Mouse (Mus musculus): ENCODE measurements around the gene Tpm1. TPM values are rescaled to one million over a fixed set of nuclear protein-coding genes. Genes with fewer than 3 reads are reported as not detected.

Tpm1 gene
- polyA plus RNA-seq, 1 experiment from 2014 or later = 395 TPM

DNA sequence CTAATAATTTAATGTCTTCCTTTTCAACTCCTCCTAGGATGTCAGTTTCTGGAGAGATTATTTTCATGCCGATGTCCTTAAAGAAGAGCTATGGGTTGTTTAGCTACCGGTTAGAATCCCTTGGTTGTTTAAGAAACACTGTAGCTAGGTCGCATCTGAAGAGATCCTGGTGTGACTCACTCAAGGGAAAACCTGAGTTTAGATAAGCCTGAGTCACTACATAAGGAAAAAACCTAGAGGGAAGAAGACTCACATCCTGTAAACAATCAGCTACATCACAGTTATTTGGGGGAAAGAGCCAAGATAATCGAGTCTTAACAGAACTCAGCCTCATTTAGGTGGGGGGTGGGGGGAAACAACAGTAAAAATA lies 3.9 kb downstream of the Tpm1 start:
- Histone ChIP-seq H3K27ac (replicated peaks; ENCODE audit: low read depth, low read length) (no peak overlapping the region), H3K9ac (ENCODE audit: low read length) (no peak overlapping the region), H3K9me3 (ENCODE audit: control insufficient read depth, low read length) (no peaks in the 10 kb centered on the region), H3K4me2 (ENCODE audit: low read depth, severe bottlenecking) (no peak overlapping the region), H3K4me1 (ENCODE audit: control insufficient read depth, insufficient read depth, low read length) (peaks cover 40% of the 10 kb centered on the region), H3K27me3 (ENCODE audit: control insufficient read depth, insufficient read depth, low read length) (peaks cover 23% of the 10 kb centered on the region), H3K36me3 (ENCODE audit: control insufficient read depth, insufficient read depth, low read length) (no peaks in the 10 kb centered on the region), H3K4me3 (ENCODE audit: low read depth, low read length) (no peak overlapping the region)
- WGBS = 44% methylated on average over 4 of the region's 4 CpGs
- DNase-seq (ENCODE audit: low spot score) (no peak), ATAC-seq (ENCODE audit: insufficient number of reproducible peaks, low FRiP score, low TSS enrichment, low read depth) (no peak)

DNA sequence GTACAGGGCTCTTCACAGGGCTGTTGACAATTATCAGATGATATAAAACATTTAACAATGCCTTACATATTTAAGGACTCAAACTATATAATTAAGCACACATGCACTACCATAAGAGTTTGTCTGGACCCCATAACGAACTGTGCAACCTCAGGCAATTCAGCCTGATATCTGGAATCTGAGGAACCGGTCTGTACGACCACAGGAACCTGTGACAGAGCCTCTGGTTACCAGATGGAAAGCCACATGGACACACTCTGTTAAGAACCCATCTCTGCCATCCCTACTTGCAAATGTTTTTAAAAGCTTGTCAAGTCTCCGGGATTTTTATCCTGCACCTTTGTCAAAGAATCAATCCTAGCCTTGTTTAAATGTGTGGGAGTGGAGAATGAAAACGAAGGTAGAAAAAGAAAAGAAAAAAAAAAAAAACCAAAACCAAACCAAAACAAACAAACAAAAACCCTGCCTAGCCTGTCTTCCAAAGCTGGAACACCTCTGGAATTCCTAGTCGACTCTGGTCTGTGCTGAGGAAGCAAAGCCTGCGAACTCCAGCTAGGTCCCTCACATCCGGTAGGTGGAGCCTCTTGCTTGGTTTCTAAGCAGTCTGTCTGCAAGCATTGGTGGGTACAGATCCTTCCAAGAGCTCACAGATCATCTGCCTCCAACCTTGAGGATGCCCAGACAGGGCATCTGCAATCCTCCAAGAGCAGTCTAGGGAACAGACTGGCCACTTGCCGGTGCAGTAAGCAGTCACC lies 4.5 kb downstream of the Tpm1 start:
- H3K9ac ChIP-seq (ENCODE audit: low read length) = no peak overlapping the region
- no peak overlapping the region for H3K4me2 ChIP-seq (ENCODE audit: low read depth, severe bottlenecking)

DNA sequence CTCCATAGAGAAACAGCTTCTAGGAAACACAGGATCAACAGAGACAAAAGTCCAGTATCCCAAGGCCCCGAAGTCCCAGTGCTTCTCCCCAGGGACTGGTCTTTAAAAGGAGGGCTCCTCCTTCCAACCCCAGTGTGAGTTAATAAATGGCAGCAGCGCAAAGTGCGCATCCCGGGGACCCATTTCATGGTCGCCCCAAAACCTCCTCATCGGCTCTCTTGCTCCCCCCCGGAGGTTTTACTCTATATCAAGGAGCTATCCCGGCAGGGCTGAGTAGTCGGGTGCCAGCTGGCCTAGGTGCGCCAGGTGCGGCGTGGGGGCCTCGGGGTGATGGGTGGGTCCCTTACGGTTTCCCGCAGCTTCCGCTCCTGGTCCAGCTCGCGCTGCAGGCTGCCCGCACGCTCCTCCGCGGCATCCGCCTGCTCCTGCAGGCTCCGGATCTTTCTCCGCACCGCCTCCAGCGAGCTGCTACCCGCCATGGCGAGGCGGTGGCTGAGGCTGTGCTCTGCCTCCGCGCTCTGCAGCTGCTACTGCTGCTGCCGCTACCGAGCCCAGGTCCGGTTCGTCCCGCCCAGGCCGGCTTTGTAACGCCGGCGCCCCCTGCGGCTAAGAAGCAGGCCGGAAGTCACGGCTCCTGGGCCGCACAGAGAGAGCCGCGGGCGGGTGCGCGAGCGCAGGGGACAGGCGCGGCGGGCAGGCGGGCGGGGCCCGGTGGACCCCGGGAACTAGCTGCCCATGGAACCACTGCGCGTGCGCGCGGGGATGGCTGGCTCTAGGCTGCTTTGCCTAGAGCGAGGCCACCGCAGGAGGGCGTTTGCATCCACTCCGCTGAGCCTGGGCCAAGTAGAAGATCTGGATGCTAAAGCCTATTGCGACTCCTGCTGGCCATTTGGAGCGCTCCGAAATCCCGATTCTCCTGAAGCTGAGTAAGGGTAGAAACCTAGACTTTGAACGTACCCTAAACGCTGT lies 5.7 kb downstream of the Tpm1 start:
- ATAC-seq (ENCODE audit: insufficient number of reproducible peaks, low FRiP score, low TSS enrichment, low read depth) = peak; percentile 91
- Histone ChIP-seq H3K4me3 (ENCODE audit: low read depth, low read length) (peak overlapping the region; percentile 81), H3K27me3 (ENCODE audit: control insufficient read depth, insufficient read depth, low read length) (peaks cover 13% of the 10 kb centered on the region), H3K27ac (replicated peaks; ENCODE audit: low read depth, low read length) (peak overlapping the region; percentile 73), H3K4me2 (ENCODE audit: low read depth, severe bottlenecking) (peak overlapping the region; percentile 58), H3K36me3 (ENCODE audit: control insufficient read depth, insufficient read depth, low read length) (no peaks in the 10 kb centered on the region), H3K9me3 (ENCODE audit: control insufficient read depth, low read length) (no peaks in the 10 kb centered on the region), H3K9ac (ENCODE audit: low read length) (peak overlapping the region; percentile 93), H3K4me1 (ENCODE audit: control insufficient read depth, insufficient read depth, low read length) (peaks cover 38% of the 10 kb centered on the region)
- WGBS = under 1% methylated on average over 72 of the region's 73 CpGs
- DNase-seq (ENCODE audit: low spot score) = peak; percentile 100

More for the DNA sequence above, 4.5 kb downstream of the Tpm1 start:
- 24% methylated on average over 9 of the region's 9 CpGs for WGBS
- peak; percentile 73 for DNase-seq (ENCODE audit: low spot score)
- no peak for ATAC-seq (ENCODE audit: insufficient number of reproducible peaks, low FRiP score, low TSS enrichment, low read depth)
- no peak overlapping the region for H3K27ac ChIP-seq (replicated peaks; ENCODE audit: low read depth, low read length)
- peaks cover 19% of the 10 kb centered on the region for H3K27me3 ChIP-seq (ENCODE audit: control insufficient read depth, insufficient read depth, low read length)
- H3K4me3 ChIP-seq (ENCODE audit: low read depth, low read length) = no peak overlapping the region
- H3K4me1 ChIP-seq (ENCODE audit: control insufficient read depth, insufficient read depth, low read length) = peaks cover 45% of the 10 kb centered on the region
- H3K36me3 ChIP-seq (ENCODE audit: control insufficient read depth, insufficient read depth, low read length) = no peaks in the 10 kb centered on the region
- H3K9me3 ChIP-seq (ENCODE audit: control insufficient read depth, low read length) = no peaks in the 10 kb centered on the region

DNA sequence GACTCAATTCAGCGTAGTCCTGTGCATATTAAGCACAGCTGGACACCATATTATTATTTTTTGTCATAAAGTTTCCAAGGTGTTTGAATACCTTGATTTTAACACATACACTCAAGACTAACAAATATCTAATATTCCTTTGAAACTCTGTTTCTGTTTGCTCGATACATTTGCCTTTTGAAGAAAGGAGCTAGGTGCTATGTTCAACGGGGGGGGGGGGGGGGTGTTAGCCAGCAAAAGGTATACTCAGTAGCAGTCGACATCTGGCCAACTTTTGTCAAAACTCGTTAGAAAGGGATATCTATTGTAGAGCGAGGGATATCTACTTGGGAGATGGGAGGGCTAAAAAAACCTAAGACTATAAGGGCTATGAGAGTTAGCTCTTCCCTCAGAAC lies 6.4 kb downstream of the Tpm1 start:
- H3K4me1 ChIP-seq (ENCODE audit: control insufficient read depth, insufficient read depth, low read length) = peaks cover 34% of the 10 kb centered on the region
- peak overlapping the region; percentile 93 for H3K9ac ChIP-seq (ENCODE audit: low read length)
- no peaks in the 10 kb centered on the region for H3K36me3 ChIP-seq (ENCODE audit: control insufficient read depth, insufficient read depth, low read length)
- no peaks in the 10 kb centered on the region for H3K9me3 ChIP-seq (ENCODE audit: control insufficient read depth, low read length)
- peaks cover 10% of the 10 kb centered on the region for H3K27me3 ChIP-seq (ENCODE audit: control insufficient read depth, insufficient read depth, low read length)
- H3K4me3 ChIP-seq (ENCODE audit: low read depth, low read length) = peak overlapping the region; percentile 81
- WGBS = 20% methylated on average over 6 of the region's 6 CpGs
- no peak overlapping the region; the same call in 1 of the 2 replicates for H3K27ac ChIP-seq (replicated peaks; ENCODE audit: low read depth, low read length)
- H3K4me2 ChIP-seq (ENCODE audit: low read depth, severe bottlenecking) = peak overlapping the region; percentile 58
- ATAC-seq (ENCODE audit: insufficient number of reproducible peaks, low FRiP score, low TSS enrichment, low read depth) (no peak), DNase-seq (ENCODE audit: low spot score) (no peak)

DNA sequence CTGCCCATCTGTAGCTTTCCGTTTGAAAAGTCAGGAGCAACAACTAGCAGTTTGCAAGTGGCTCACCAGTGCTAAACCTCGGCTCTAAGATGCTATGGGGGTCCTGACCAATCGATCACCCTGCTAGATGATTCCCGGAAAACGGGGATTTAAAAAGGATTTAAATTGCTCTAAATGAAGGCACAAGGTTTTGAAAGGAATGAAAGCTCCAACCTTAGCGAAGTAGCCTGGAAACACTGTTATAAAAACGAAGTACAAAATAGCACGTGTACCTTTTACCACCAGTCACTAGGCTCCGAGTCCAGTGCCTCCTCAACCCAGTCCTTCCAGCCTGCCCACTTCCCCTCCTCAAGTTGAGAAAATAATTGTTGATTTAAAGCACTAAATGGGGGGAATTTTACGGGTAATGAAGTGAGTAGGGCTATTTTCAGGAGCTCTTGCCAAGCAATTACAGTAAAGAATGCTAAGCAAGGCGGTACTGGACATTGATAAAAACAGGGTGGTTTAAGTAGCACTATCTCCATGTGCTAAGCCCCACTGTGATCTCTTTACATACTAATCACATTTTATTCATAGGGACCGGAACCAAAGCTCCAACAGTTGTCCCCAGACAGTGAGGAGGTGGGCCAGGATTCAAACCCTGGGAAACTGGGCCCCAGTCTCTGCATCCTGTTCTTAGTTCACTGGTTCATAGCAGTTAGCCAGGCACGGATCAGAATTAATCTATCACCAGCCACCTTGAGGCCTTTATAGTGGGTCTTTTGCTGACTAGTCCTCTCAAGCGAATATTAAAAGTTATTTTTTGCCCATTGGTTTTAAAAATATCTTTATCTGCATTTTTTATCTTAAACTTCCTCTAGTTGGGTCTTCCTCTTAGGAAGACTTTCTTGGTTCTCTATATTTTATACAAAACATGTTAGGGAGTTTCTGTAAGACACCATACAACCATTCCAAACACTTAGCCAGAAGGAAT lies 7.1 kb downstream of the Tpm1 start:
- H3K27me3 ChIP-seq (ENCODE audit: control insufficient read depth, insufficient read depth, low read length) = peaks cover 5% of the 10 kb centered on the region
- H3K4me3 ChIP-seq (ENCODE audit: low read depth, low read length) = peak overlapping the region; percentile 81
- 42% methylated on average over 14 of the region's 14 CpGs for WGBS
- H3K27ac ChIP-seq (replicated peaks; ENCODE audit: low read depth, low read length) = no peak overlapping the region
- ATAC-seq (ENCODE audit: insufficient number of reproducible peaks, low FRiP score, low TSS enrichment, low read depth) (no peak), DNase-seq (ENCODE audit: low spot score) (no peak)
- H3K36me3 ChIP-seq (ENCODE audit: control insufficient read depth, insufficient read depth, low read length) = peaks cover under 1% of the 10 kb centered on the region; the same call in 1 of the 2 replicates
- peak overlapping the region; percentile 58 for H3K4me2 ChIP-seq (ENCODE audit: low read depth, severe bottlenecking)
- H3K9ac ChIP-seq (ENCODE audit: low read length) = peak overlapping the region; percentile 5; the same call in 1 of the 2 replicates
- H3K9me3 ChIP-seq (ENCODE audit: control insufficient read depth, low read length) = no peaks in the 10 kb centered on the region
- peaks cover 34% of the 10 kb centered on the region for H3K4me1 ChIP-seq (ENCODE audit: control insufficient read depth, insufficient read depth, low read length)

DNA sequence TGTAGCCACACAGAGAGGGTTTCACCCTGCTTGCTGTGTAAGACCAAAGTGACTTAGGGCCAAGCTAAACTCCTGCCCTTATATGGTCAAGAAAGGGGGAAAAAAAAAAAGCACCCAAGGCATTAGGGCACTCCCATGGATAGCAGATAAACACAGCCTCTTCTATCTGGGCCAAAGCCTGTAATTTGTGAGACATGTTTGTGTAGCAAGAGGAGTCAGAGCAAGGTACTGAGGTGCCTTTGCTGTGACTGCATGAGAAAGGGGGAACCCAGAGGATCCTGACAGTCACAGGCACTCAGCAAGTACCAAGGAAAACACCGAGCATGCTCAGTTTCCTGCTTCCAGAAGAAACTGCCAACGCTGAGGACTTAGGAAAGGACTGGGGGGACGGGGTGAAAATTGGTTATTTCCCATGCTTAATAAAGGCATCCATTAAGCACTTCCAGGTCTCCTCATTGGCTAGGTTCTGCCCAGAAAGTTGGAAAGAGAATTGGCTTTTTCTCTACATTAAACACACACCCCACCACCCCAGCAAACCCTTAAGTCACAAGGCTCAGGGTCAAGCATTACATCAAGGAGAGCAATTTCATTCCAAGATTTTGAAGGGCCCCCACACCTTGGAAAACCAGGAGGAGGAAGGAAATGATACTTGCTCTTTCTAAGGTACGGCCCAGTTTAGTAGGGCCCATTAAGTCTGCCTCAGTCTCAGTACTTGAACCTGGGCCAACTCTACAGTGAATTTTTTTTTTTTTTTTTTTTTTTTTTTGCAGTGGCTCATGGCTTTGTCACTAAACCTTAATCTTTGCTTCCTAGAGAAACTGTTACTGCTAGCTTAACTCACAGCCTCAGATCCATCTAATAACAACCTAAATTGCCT lies 8.0 kb downstream of the Tpm1 start:
- Histone ChIP-seq H3K27me3 (ENCODE audit: control insufficient read depth, insufficient read depth, low read length) (no peaks in the 10 kb centered on the region), H3K4me2 (ENCODE audit: low read depth, severe bottlenecking) (peak overlapping the region; percentile 58; the same call in 1 of the 2 replicates), H3K36me3 (ENCODE audit: control insufficient read depth, insufficient read depth, low read length) (peaks cover 4% of the 10 kb centered on the region; the same call in 1 of the 2 replicates), H3K4me3 (ENCODE audit: low read depth, low read length) (no peak overlapping the region), H3K9ac (ENCODE audit: low read length) (no peak overlapping the region), H3K27ac (replicated peaks; ENCODE audit: low read depth, low read length) (no peak overlapping the region), H3K4me1 (ENCODE audit: control insufficient read depth, insufficient read depth, low read length) (peaks cover 31% of the 10 kb centered on the region), H3K9me3 (ENCODE audit: control insufficient read depth, low read length) (no peaks in the 10 kb centered on the region)
- DNase-seq (ENCODE audit: low spot score) (no peak), ATAC-seq (ENCODE audit: insufficient number of reproducible peaks, low FRiP score, low TSS enrichment, low read depth) (no peak)
- 45% methylated on average over 4 of the region's 4 CpGs for WGBS

DNA sequence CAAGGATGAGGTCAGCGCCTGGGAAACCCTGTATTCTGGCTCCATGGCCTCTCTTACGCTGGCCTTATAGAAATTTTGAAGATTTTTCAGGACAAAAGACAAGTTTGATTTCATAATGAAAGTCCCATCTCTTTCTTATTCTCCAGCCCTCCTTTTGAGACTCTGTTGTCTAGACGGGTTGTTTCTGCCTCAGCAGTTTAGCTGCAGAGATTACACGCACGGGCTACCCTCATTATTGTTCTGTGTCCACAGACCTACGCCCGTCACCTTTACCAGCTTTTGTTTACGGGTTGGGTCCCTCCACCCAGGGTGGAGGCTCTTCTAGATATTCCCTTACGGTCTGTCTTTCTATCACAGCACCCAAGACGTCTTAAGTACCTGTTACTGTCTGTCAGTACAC lies 9.3 kb downstream of the Tpm1 start:
- H3K9me3 ChIP-seq (ENCODE audit: control insufficient read depth, low read length) = peaks cover 3% of the 10 kb centered on the region; the same call in 1 of the 2 replicates
- no peak overlapping the region for H3K4me3 ChIP-seq (ENCODE audit: low read depth, low read length)
- H3K27ac ChIP-seq (replicated peaks; ENCODE audit: low read depth, low read length) = no peak overlapping the region
- no peak for ATAC-seq (ENCODE audit: insufficient number of reproducible peaks, low FRiP score, low TSS enrichment, low read depth)
- H3K27me3 ChIP-seq (ENCODE audit: control insufficient read depth, insufficient read depth, low read length) = no peaks in the 10 kb centered on the region
- no peak overlapping the region for H3K4me2 ChIP-seq (ENCODE audit: low read depth, severe bottlenecking)
- no peak for DNase-seq (ENCODE audit: low spot score)
- 77% methylated on average over 10 of the region's 10 CpGs for WGBS
- H3K9ac ChIP-seq (ENCODE audit: low read length) = no peak overlapping the region
- peaks cover 18% of the 10 kb centered on the region for H3K36me3 ChIP-seq (ENCODE audit: control insufficient read depth, insufficient read depth, low read length)
- peaks cover 31% of the 10 kb centered on the region for H3K4me1 ChIP-seq (ENCODE audit: control insufficient read depth, insufficient read depth, low read length)
